Mouse (Mus musculus) right cerebral cortex, adult 2 months (tissue): ENCODE results near the gene Gpr161.
A peak's percentile ranks its signal among the peaks of the same experiment; 100 is the strongest.
"Not testable (repeated sequence)": the region's sequence is repeated elsewhere in the genome, so short reads cannot be mapped to it uniquely, and the experiment has no call there.

Experiments
- DNase-seq, 2 experiments: peaks; one replicate each; pipeline ENCODE4 v3.0.0; 2021 to 2022; ENCODE audit warnings: low spot score in 2 of 2

Gpr161 gene

DNA sequence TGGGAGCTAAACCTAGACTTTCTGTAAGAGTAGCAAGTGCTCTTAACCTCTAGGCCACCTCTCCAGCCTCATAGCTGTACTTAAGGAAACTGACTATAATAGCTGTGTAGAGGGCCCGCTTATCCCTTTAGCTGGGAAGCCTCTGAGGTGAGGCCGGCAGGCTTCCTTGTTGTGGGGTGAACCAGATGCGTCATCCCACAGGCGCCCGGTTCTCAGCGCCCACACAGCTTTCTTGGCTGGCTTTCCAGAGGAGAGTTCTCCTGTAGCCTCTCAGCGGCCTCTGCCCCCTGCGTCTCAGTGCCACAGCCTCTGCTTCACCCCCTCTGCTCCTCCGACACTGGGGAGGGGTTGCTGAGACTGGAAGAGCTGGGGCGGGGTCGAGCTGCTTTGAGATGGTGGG lies 20.8 kb downstream of the Gpr161 start:
- DNase-seq: no peak

DNA sequence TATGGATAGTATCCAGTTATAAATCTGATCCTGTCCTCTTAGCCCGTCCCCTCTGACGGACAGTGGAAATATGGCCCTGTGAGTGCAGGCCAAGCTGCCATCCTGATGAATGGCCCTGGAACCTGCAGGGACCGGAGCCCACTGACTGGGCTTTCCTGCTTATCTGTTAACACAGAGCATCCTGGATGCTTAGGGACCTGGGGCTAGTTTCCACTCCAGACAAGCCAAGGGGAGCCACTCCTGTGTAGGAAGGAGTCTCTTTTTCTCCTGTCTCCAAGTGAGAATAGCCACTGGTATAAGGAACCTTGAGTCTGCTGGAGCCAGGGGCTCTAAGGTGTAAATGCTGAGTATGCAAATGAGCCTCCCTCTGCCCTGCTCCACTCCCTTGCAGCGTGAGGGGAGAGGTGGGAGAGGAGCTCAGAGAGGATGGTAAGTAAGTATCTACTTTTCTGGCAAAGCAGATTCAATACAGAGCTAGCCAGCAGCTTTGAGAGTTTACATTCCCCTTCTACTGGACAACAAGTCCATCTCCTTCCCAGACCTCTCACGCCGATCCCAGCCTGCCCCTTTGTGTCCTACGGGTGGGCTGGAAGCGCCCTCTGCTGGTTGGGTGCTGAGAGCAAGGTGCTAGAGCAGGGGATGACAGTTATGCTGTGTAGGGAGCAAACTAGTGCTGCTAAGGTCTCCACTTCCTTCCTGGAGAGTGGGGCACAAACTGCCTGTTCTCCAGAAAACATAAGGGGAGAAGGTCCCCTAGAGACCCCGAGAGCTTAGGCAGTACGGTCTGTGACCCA lies 24.7 kb downstream of the Gpr161 start:
- DNase-seq: peak; percentile 77 to 82

DNA sequence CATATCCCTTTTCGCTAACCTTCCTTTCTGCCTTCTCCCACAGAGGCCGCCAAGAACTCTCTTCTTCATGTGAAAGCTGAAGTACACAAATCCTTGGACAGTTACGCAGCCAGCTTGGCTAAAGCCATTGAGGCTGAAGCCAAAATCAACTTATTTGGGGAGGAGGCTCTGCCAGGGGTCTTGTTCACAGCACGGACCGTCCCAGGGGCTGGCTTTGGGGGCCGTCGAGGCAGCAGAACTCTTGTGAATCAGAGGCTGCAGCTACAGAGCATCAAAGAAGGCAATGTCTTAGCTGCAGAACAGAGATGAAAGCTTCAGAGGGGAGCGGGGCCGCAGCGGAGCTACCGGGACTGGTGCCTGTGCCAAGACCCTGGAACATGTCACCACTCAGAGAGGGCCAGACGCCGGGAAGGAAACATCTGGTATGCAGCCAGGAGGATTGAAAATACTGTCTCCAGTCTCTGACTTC lies 25.8 kb downstream of the Gpr161 start:
- no peak for DNase-seq

DNA sequence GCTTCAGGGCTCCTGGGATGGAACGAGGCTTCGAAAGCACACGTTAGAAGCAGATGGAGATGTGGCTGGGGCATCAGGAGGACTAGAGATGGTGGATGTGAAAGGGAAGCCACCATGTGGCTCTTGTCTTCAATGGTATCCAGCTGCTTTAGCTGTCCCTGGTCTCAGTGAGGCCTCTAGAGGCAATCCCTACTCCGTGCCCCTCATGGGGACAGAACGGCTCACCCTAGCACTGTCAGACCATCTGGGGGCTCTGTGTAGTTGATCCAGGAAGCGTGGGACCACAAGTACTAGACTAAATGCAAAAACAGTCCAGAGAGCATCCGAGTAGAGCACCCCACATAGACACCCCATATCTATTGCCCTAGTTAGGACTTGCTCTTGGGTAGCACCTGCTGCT lies 26.3 kb downstream of the Gpr161 start:
- DNase-seq: no peak

DNA sequence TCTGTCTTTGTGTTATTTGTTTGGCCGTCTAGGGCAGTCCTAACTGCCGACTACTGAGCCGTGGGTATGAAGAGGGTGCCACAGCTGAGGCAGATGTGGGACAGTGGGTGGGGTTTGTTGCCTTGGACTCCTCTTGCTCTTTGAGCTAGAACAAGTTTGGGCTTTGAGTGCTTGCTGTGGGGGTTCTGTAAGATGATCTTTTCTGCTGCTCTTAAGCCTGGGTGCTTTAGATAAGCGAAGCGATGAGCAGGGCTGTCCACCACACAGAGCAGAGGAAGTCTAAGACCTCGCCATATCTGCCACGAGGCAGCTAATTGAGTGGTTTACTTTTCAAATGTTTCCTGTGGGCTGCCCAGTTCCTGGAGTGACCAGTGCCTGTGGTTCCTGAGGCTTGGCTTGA lies 27.3 kb downstream of the Gpr161 start:
- no peak for DNase-seq

DNA sequence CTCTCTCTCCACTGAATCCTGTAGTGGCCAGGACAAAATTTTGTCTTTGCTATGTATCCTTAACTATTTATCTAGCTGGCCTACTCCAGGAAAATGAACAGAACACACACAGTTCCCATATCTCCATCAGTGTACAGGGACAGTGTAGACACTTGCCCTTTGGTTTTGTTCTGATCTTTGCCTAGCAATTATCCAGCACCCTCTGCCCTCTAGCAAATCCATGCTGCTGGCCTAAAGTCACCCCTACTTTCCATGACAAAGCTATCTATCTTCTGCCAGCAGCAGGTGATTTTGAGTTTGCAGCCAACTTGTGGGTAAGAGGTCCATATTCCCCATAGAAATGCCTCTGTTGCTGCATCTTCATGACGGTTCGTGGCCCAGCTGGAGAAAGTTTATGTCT lies 31.8 kb downstream of the Gpr161 start:
- DNase-seq: no peak

DNA sequence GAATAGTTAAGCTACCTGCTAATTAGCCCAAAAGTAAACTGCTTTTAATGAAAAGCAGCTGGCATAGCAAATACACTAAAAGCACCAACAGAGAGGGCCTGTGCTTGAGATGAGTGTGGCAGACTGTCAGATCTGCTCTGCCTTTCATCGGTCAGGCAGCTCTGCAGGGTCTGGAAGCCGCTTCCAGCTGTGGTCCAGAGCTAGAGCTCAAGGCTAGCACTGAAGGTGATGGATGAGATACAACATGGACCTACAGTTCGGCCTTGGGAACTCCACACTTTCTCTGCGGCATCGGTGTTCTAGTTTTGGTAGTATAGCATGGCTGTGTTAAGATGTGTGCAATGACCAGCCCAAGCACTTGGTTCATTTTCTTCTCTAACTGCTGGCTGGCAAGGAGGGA lies 32.2 kb downstream of the Gpr161 start:
- no peak for DNase-seq

DNA sequence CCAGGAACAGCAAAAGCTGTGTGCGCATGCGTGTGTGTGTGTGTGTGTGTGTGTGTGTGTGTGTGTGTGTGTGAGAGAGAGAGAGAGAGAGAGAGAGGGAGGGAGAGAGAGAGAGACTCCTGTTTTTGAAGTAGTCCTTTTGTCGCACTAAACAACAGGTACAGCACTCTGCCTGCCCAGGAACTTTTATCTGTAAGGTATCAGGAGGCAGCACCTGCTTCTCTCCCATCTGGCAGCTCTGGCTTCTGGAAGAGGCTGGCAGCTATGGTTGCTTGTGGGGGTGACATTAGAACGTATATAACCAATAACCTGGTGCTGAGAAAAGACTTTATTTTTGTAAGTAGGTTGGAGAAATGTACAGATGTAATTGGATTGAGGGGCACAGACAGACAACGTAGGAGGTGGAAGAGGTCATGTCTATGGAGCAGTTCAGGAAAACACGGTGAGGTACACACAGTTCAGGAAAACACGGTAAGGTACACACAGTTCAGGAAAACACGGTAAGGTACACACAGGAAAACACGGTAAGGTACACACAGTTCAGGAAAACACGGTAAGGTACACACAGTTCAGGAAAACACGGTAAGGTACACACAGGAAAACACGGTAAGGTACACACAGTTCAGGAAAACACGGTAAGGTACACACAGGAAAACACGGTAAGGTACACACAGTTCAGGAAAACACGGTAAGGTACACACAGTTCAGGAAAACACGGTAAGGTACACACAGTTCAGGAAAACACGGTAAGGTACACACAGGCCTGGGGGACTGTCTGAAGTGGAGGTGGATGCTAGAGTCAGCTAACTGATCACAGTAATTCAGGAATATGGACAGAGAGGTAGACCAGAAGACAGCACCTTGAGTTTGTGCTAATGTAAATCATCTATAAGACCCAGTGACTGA lies 33.0 kb downstream of the Gpr161 start:
- DNase-seq: not testable (repeated sequence)

DNA sequence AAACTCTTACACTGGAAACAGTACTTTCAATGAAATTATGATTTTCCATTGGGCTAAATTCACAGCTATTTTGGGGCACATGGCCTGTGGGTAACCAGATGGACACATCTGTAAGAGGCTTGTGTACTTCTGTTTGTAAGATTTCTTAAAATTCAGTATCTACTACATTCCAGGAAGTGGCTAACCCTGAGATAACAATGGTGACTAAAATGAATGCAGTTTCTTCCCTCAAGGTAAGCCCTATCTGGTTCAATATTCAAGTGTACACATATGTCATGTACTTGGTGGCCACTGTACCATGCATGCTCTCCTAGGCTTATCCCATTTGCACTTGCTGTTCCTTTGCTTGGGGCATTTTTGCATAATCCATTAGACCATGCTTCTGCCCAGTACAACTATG lies 35.3 kb downstream of the Gpr161 start:
- no peak for DNase-seq

DNA sequence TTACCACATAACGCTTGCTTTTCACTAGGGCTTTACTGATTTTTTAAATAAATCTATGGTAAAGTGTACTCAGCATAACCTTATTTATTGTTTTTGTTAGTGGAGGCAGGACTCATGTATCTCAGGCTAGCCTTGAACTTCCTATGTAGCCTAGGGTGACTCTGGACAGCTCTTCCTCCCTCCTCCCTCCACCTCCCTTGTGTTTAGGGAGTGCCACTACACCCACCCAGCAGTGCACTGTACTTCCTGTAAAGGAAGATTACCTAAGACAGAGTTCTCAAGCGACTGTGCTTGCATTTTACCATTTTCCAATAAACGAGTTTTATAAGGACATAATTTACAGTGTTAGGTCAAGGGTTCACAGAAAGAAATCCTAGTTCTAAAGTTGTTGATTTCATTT lies 37.2 kb downstream of the Gpr161 start:
- no peak for DNase-seq

DNA sequence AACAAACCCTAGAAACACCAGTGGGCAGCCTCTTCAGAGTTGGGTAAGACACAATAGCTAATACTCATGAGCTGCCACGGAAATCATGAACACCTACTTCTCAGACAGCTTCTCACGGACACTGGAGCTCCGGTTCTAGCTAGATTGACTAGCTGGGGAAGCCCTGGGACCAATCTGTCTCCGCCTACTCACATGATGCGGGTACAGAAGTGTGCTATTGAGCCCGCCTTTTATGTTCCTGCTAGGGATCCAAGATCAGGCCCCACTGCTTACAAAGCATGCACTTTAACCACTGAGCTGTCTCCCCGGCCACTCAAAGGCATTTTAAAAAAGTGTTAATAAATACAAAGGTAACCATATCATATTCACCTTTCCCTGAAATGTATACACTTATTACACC lies 46.5 kb downstream of the Gpr161 start:
- no peak for DNase-seq

DNA sequence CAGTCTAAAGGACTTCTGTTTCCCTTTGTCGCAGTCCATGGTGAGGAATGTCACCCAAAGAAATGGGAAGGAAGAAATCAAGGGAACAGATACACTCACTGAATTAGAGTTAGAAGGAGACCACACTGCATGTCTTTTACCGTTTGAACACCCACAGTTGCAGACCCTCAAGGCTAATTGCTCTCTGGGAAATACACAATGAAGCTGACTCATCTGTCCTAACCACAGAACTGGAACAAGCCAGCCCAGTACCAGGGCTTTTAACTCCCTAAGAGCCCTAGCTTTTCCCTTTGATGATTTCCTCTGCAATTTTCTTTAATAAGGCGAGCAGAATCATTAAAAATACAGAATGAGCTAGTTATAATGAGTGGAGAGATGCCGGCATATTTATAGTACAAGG lies 48.9 kb downstream of the Gpr161 start:
- no peak for DNase-seq

DNA sequence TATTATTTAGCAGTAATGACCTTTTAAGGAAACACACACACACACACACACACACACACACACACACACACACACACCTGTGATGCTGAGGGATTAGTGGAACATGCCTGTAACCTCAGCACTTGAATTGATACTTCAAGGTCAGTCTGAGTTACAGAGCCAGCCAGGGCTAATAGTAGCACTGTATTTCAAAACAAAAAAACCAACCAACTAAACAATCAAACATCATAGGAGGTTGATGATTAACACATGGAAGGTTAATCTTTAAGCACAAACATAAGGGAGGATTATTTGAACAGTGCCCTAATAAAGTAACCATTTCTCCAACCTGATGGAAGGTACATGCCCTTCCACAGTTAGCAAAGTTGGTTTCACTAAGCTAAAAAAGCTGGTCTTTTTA lies 53.0 kb downstream of the Gpr161 start:
- DNase-seq: no peak

DNA sequence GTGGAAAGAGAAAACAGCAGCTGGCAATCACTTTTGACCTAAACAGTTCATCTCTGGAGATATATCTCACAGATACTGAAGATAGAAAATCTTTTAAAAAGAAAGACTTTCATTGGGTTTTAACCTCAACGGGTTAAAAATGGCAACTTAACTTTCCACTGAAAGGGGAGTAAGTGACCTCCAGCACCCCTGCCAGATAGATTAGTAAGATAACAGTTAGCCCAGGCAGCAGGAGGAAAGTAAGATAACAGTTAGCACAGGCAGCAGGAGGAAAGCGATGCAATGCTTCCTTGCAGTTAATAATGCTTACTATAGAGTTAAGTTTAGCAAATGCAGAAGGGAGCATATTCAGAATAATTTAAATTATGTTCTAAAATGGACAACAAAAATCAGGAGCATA lies 60.8 kb downstream of the Gpr161 start:
- DNase-seq: no peak

DNA sequence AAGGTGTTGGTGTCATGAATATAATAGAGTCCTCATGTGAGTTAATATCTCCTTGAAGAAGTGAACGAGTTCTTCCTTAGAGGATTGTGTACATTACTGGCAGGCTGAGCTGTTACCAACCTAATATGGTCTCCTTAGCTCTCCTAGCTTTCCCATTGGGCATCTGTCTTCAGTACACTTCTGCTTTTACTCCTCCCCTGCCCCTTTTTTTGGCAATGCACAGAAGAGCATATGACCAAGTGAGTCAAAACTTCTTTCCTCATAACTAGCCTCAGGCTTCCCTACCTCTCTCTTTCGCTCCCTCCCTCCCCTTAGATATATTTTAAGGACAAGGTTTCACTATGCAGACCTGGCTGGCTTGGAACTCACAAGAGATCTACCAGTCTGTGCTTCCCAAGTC lies 67.7 kb downstream of the Gpr161 start:
- no peak for DNase-seq

DNA sequence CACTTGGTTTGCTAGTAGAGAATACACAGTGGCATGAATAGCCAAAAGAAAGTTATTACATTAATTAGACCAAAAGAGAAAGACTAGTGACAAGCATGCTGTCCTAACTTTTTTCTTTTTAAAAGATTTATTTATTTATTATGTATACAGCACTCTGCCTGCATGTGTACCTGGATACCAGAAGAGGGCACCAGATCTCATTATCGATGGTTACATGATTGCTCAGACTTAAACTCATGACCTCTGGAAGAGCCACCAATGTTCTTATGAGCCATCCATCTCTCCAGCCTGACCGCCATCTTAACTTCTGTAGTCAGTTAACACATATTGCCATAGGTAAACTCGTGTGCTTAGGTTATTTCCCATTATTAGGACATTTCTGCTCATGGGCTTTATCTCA lies 69.5 kb downstream of the Gpr161 start:
- DNase-seq: no peak

DNA sequence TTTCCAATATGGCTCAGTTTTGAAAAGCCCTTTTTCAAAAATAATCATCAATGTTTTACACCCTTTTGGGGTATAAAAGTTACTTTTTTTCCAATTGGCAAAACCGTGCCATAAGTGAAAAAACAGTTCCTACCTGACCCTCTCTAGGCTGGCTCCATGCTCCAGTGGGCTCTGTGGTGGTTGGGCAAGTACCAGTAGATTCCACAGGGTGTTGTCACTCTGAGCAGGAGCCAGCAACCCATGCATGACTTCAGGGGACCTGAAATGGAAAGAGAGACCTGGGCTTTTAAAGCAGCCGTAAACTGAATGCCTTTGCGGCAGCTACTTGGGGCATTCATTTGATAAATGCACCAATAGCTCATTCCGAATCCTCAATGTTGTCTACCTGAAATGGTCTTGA lies 75.4 kb downstream of the Gpr161 start:
- DNase-seq: no peak

DNA sequence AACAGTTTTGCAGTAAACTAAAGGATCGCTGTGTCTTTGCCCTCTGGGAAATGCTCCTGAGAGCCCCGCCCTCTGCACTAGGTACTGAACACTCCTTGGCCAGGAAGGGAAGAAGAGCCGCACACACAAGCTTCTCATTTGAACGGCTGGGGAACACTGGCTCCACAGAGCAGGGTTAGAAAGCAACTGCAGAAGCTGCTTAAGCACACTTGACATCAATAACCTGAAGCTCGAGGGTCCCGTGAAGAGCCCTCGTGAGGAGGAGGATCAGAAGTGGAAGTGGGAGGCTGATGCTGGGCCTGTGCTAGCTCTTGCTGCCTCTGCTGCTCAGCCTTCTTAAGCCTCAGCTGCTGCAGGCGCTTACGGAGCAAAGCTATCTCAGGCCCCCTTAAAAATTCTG lies 78.2 kb downstream of the Gpr161 start:
- no peak for DNase-seq
